Mouse (Mus musculus): ENCODE measurements around the gene Cyb5r1. TPM values are rescaled to one million over a fixed set of nuclear protein-coding genes. Genes with fewer than 3 reads are reported as not detected.
A peak's percentile ranks its signal among the peaks of the same experiment; 100 is the strongest.

The Cyb5r1 gene
- polyA plus RNA-seq, 1 experiment from 2014 or later = 26.1 TPM

DNA sequence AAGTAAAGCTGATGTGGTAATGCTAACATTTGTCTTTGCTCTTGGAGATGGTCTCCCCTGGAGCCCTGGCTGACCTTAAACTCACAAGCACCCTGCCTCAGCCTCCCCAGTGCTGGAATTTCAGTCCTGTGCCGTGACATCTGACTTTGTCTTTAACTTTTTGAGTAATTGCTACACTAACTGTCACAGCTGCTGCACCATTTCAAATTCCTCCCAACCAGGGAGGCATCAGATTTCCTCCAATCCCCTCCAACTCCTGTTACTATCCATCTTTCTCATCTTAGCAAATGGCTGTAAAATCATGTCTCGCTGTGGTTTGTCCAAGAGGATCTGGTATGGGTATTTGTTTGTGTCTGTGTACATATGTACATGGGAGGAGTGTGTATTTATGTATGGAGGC is 31.2 kb upstream of the Cyb5r1 start:
- no peaks in the 10 kb centered on the region for H3K36me3 ChIP-seq (ENCODE audit: control insufficient read depth, insufficient read depth, low read length)
- H3K4me3 ChIP-seq (ENCODE audit: low read depth, low read length) = no peak overlapping the region
- no peaks in the 10 kb centered on the region for H3K9me3 ChIP-seq (ENCODE audit: control insufficient read depth, low read length)
- WGBS = 77% methylated on average over 2 of the region's 2 CpGs
- no peaks in the 10 kb centered on the region for H3K27me3 ChIP-seq (ENCODE audit: control insufficient read depth, insufficient read depth, low read length)
- H3K4me1 ChIP-seq (replicated peaks; ENCODE audit: control insufficient read depth, insufficient read depth, low read length) = no peaks in the 10 kb centered on the region
- H3K4me2 ChIP-seq (replicated peaks; ENCODE audit: low read depth, low read length) = no peak overlapping the region
- no peak for DNase-seq (ENCODE audit: low spot score)
- ATAC-seq (ENCODE audit: low FRiP score) = no peak
- H3K9ac ChIP-seq (ENCODE audit: low read depth, low read length) = no peak overlapping the region
- H3K27ac ChIP-seq (ENCODE audit: low read depth, low read length) = no peak overlapping the region

DNA sequence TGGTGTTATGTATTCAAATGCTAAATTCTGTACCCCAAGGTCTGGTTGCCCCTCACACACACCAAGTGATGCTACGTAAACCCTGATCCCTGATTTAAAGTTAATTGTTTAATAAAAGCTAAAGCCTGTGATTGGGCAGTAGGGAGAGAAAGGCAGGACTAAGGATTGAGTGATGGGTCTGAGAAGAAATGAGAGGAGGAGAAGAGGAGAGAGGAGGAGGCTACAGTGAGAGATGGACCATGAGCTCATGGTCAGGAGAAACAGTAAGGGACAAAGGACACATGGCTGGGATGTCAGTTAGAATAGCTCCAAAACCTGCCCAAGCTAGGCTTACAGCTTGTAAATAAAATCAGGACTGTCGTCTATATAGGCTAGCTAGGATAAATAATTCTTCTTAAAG is 24.3 kb upstream of the Cyb5r1 start:
- DNase-seq (ENCODE audit: low spot score) = no peak
- no peaks in the 10 kb centered on the region for H3K9me3 ChIP-seq (ENCODE audit: control insufficient read depth, low read length)
- H3K27me3 ChIP-seq (ENCODE audit: control insufficient read depth, insufficient read depth, low read length) = no peaks in the 10 kb centered on the region; the same call in 1 of the 2 replicates
- H3K4me1 ChIP-seq (replicated peaks; ENCODE audit: control insufficient read depth, insufficient read depth, low read length) = no peaks in the 10 kb centered on the region
- no peak overlapping the region for H3K4me2 ChIP-seq (replicated peaks; ENCODE audit: low read depth, low read length)
- H3K36me3 ChIP-seq (ENCODE audit: control insufficient read depth, insufficient read depth, low read length) = no peaks in the 10 kb centered on the region
- H3K4me3 ChIP-seq (ENCODE audit: low read depth, low read length) = no peak overlapping the region
- no peak overlapping the region for H3K27ac ChIP-seq (ENCODE audit: low read depth, low read length)
- H3K9ac ChIP-seq (ENCODE audit: low read depth, low read length) = no peak overlapping the region
- WGBS = 79% methylated on average over 2 of the region's 2 CpGs
- no peak for ATAC-seq (ENCODE audit: low FRiP score)

DNA sequence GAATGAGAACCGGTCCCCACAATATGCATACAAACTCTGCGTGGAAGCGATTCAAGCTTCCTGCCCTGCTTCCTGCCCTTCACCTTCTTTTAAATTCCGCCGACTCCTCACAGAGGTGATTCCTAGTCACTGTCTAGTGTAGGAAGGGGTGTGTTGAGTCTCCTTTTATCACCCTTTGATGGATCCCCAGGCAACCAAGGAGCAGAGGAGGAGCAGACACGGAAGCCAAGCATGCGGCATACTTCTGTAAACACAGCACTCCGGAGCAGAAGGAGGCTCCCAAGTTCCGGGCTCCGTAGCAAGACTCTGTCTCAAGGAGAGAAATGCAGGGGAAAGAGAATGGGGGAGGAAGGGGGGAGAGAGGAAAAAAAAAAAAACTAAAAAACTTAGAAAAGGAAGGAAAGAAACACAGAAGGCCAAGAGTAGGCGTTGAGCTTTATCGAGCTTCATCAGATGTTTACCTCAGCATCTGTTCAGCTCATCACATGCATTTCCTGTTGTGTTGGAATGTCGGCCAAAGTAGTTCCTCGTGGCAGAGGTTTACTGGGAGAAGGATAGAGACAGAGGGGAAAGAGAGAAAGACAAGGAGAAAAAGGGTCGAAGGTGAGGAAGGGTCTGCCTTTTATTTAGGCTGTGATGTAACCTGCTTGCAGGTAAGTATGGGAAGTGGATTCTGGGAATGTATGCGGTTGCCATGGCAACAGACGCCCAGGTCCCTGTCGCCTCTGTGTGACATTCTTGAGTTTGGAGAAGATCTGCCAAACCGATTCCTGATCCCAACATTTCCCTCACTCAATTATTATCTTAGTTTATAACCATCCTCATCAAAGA is 23.3 kb upstream of the Cyb5r1 start:
- H3K4me1 ChIP-seq (replicated peaks; ENCODE audit: control insufficient read depth, insufficient read depth, low read length) = no peaks in the 10 kb centered on the region
- no peaks in the 10 kb centered on the region for H3K9me3 ChIP-seq (ENCODE audit: control insufficient read depth, low read length)
- 14% methylated on average over 19 of the region's 19 CpGs for WGBS
- no peaks in the 10 kb centered on the region; the same call in 1 of the 2 replicates for H3K27me3 ChIP-seq (ENCODE audit: control insufficient read depth, insufficient read depth, low read length)
- H3K27ac ChIP-seq (ENCODE audit: low read depth, low read length) = no peak overlapping the region
- H3K36me3 ChIP-seq (ENCODE audit: control insufficient read depth, insufficient read depth, low read length) = no peaks in the 10 kb centered on the region
- H3K4me2 ChIP-seq (replicated peaks; ENCODE audit: low read depth, low read length) = peak overlapping the region; percentile 26
- no peak for ATAC-seq (ENCODE audit: low FRiP score)
- peak; percentile 34 for DNase-seq (ENCODE audit: low spot score)
- H3K9ac ChIP-seq (ENCODE audit: low read depth, low read length) = no peak overlapping the region
- 0 out of 2 replicates have a peak overlapping the region, but pooled peaks have one; percentile 6 for H3K4me3 ChIP-seq (ENCODE audit: low read depth, low read length)

DNA sequence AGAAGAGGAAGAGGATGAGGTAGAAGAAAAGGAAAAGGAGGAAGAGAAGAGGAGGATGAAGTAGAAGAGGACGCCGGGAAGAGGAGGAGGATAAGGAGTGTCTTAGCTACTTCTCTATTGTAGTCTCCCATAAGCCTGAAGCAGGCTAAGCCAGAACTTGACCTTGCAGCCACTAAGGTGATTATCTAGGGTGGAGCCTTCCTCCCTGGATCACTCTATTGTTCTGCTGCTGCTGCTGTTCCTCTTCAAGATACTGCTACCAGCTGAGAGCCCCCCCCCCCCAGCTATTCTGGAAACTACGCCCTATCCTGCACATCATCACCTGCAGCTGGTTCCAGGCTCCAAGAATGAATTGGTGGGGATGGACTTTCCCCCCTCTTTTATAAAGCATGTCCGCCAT is 20.8 kb upstream of the Cyb5r1 start:
- Histone ChIP-seq H3K27ac (ENCODE audit: low read depth, low read length) (no peak overlapping the region), H3K9ac (ENCODE audit: low read depth, low read length) (no peak overlapping the region), H3K9me3 (ENCODE audit: control insufficient read depth, low read length) (no peaks in the 10 kb centered on the region), H3K36me3 (ENCODE audit: control insufficient read depth, insufficient read depth, low read length) (no peaks in the 10 kb centered on the region), H3K4me2 (replicated peaks; ENCODE audit: low read depth, low read length) (no peak overlapping the region), H3K27me3 (ENCODE audit: control insufficient read depth, insufficient read depth, low read length) (no peaks in the 10 kb centered on the region; the same call in 1 of the 2 replicates), H3K4me3 (ENCODE audit: low read depth, low read length) (no peak overlapping the region), H3K4me1 (replicated peaks; ENCODE audit: control insufficient read depth, insufficient read depth, low read length) (no peaks in the 10 kb centered on the region)
- no peak for ATAC-seq (ENCODE audit: low FRiP score)
- no peak for DNase-seq (ENCODE audit: low spot score)
- WGBS = 94% methylated on average over 4 of the region's 4 CpGs

DNA sequence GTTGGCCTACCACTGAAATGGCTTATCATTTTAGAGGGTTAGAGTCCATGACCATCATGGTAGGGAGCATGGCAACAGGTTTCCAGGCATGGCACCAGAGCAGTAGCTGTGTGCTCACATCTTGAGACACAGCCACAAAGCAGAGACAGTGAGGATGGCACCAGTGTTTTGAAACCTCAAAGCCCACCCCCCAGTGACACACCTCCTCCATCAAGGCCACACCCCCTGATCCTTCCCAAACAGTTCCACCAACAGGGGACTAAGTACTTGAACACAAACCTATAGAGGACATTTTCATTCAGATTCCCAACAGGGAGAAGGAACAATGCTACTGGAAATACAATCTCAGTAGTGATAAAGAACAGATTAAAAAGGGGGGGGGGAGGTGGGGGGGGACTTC is 20.2 kb upstream of the Cyb5r1 start:
- Histone ChIP-seq H3K4me1 (replicated peaks; ENCODE audit: control insufficient read depth, insufficient read depth, low read length) (no peaks in the 10 kb centered on the region), H3K4me2 (replicated peaks; ENCODE audit: low read depth, low read length) (no peak overlapping the region), H3K9me3 (ENCODE audit: control insufficient read depth, low read length) (no peaks in the 10 kb centered on the region), H3K9ac (ENCODE audit: low read depth, low read length) (no peak overlapping the region), H3K4me3 (ENCODE audit: low read depth, low read length) (no peak overlapping the region), H3K27me3 (ENCODE audit: control insufficient read depth, insufficient read depth, low read length) (no peaks in the 10 kb centered on the region; the same call in 1 of the 2 replicates), H3K36me3 (ENCODE audit: control insufficient read depth, insufficient read depth, low read length) (no peaks in the 10 kb centered on the region), H3K27ac (ENCODE audit: low read depth, low read length) (no peak overlapping the region)
- DNase-seq (ENCODE audit: low spot score) (no peak), ATAC-seq (ENCODE audit: low FRiP score) (no peak)

DNA sequence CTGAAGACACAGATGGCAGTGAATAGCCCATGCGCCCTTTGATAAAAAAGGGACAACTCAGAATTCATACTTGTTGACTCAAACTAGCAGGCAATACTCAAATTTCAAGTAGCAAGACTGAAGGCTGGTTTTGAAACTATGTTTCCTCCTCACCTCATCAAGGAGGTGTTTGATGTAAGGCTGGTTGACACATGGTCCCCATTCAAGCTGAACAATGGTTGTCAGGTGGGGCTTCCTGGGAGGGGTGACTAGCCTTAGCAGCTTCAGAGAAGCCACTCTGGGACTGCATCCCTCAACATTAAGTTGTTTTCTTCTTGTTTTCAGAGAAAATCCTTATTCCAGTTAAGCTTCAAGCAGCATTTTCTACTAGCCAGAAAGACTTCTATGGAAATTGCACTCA is 19.7 kb upstream of the Cyb5r1 start, which contains the start of gene 4933406M09Rik:
Gene 4933406M09Rik (plus strand): TSS at position 275 of the 400 bp plus-strand sequence.
- no peak for ATAC-seq (ENCODE audit: low FRiP score)
- H3K9ac ChIP-seq (ENCODE audit: low read depth, low read length) = no peak within 1 kb of the TSS
- no peak for DNase-seq (ENCODE audit: low spot score)
- no peak within 1 kb of the TSS for H3K4me2 ChIP-seq (replicated peaks; ENCODE audit: low read depth, low read length)
- WGBS = 95% methylated on average over 1 of the region's 1 CpGs
- H3K9me3 ChIP-seq (ENCODE audit: control insufficient read depth, low read length) = no peaks in the 10 kb centered on the region
- no peaks in the 10 kb centered on the region for H3K36me3 ChIP-seq (ENCODE audit: control insufficient read depth, insufficient read depth, low read length)
- H3K27ac ChIP-seq (ENCODE audit: low read depth, low read length) = no peak within 1 kb of the TSS
- no peak within 1 kb of the TSS for H3K4me3 ChIP-seq (ENCODE audit: low read depth, low read length)
- no peaks in the 10 kb centered on the region for H3K4me1 ChIP-seq (replicated peaks; ENCODE audit: control insufficient read depth, insufficient read depth, low read length)
- H3K27me3 ChIP-seq (ENCODE audit: control insufficient read depth, insufficient read depth, low read length) = no peaks in the 10 kb centered on the region; the same call in 1 of the 2 replicates

GRCm38 (mm10) chr1:134393827-134394226 is 11.5 kb upstream of the Cyb5r1 start:
- Histone ChIP-seq H3K4me3 (ENCODE audit: low read depth, low read length) (no peak overlapping the region), H3K27me3 (ENCODE audit: control insufficient read depth, insufficient read depth, low read length) (no peaks in the 10 kb centered on the region), H3K9me3 (ENCODE audit: control insufficient read depth, low read length) (no peaks in the 10 kb centered on the region), H3K4me2 (replicated peaks; ENCODE audit: low read depth, low read length) (no peak overlapping the region), H3K27ac (ENCODE audit: low read depth, low read length) (no peak overlapping the region), H3K9ac (ENCODE audit: low read depth, low read length) (no peak overlapping the region), H3K36me3 (ENCODE audit: control insufficient read depth, insufficient read depth, low read length) (no peaks in the 10 kb centered on the region), H3K4me1 (replicated peaks; ENCODE audit: control insufficient read depth, insufficient read depth, low read length) (no peaks in the 10 kb centered on the region)
- DNase-seq (ENCODE audit: low spot score) = no peak
- 59% methylated on average over 5 of the region's 5 CpGs for WGBS
- ATAC-seq (ENCODE audit: low FRiP score) = no peak

GRCm38 (mm10) chr1:134398210-134398609 is 7.1 kb upstream of the Cyb5r1 start:
- 89% methylated on average over 12 of the region's 12 CpGs for WGBS
- Histone ChIP-seq H3K27me3 (ENCODE audit: control insufficient read depth, insufficient read depth, low read length) (no peaks in the 10 kb centered on the region), H3K27ac (ENCODE audit: low read depth, low read length) (no peak overlapping the region), H3K4me3 (ENCODE audit: low read depth, low read length) (no peak overlapping the region), H3K36me3 (ENCODE audit: control insufficient read depth, insufficient read depth, low read length) (no peaks in the 10 kb centered on the region), H3K9me3 (ENCODE audit: control insufficient read depth, low read length) (no peaks in the 10 kb centered on the region), H3K4me1 (replicated peaks; ENCODE audit: control insufficient read depth, insufficient read depth, low read length) (no peaks in the 10 kb centered on the region), H3K9ac (ENCODE audit: low read depth, low read length) (no peak overlapping the region), H3K4me2 (replicated peaks; ENCODE audit: low read depth, low read length) (no peak overlapping the region)
- DNase-seq (ENCODE audit: low spot score) (no peak), ATAC-seq (ENCODE audit: low FRiP score) (no peak)

GRCm38 (mm10) chr1:134399735-134400134 is 5.6 kb upstream of the Cyb5r1 start:
- Histone ChIP-seq H3K4me2 (replicated peaks; ENCODE audit: low read depth, low read length) (no peak overlapping the region), H3K36me3 (ENCODE audit: control insufficient read depth, insufficient read depth, low read length) (no peaks in the 10 kb centered on the region), H3K27me3 (ENCODE audit: control insufficient read depth, insufficient read depth, low read length) (no peaks in the 10 kb centered on the region), H3K27ac (ENCODE audit: low read depth, low read length) (no peak overlapping the region), H3K9me3 (ENCODE audit: control insufficient read depth, low read length) (no peaks in the 10 kb centered on the region), H3K4me1 (replicated peaks; ENCODE audit: control insufficient read depth, insufficient read depth, low read length) (no peaks in the 10 kb centered on the region), H3K9ac (ENCODE audit: low read depth, low read length) (no peak overlapping the region), H3K4me3 (ENCODE audit: low read depth, low read length) (no peak overlapping the region)
- 66% methylated on average over 5 of the region's 5 CpGs for WGBS
- DNase-seq (ENCODE audit: low spot score) = no peak
- ATAC-seq (ENCODE audit: low FRiP score) = no peak
